Mouse (Mus musculus) thymus, postnatal 25 days (tissue): ENCODE data around the gene Hist1h4d.
"Not testable (repeated sequence)": the region's sequence is repeated elsewhere in the genome, so short reads cannot be mapped to it uniquely, and the experiment has no call there.

Source experiments
- DNase-seq: peaks from one replicate; pipeline ENCODE4 v3.0.0; 2022

Gene Hist1h4d

GRCm38 (mm10) chr13:23574546-23575170 lies 6.7 kb upstream of the Hist1h4d start:
- not testable (repeated sequence) for DNase-seq

- peak; percentile 65 for DNase-seq
Measured at GRCm38 (mm10) chr13:23575271-23575851, 6.0 kb upstream of the Hist1h4d start, which contains the start of gene Hist1h3d. Hist1h3d (plus strand) TSS chr13:23575763.

- peak; percentile 38 for DNase-seq
Measured at GRCm38 (mm10) chr13:23575864-23576313, 5.5 kb upstream of the Hist1h4d start.

GRCm38 (mm10) chr13:23576351-23576881 lies 5.0 kb upstream of the Hist1h4d start:
- DNase-seq = no peak

- no peak for DNase-seq
Measured at GRCm38 (mm10) chr13:23576906-23577639, 4.3 kb upstream of the Hist1h4d start.

- DNase-seq = no peak
Measured at GRCm38 (mm10) chr13:23577835-23578234, 3.6 kb upstream of the Hist1h4d start.

GRCm38 (mm10) chr13:23582219-23583056 lies 1.0 kb downstream of the Hist1h4d start:
- no peak for DNase-seq

GRCm38 (mm10) chr13:23583387-23584068 lies 2.1 kb downstream of the Hist1h4d start:
- DNase-seq = no peak

- peak; percentile 33 for DNase-seq
Measured at GRCm38 (mm10) chr13:23584331-23584730, 2.9 kb downstream of the Hist1h4d start.

GRCm38 (mm10) chr13:23585029-23585441 lies 3.6 kb downstream of the Hist1h4d start:
- DNase-seq = peak; percentile 79

GRCm38 (mm10) chr13:23585442-23586098 lies 4.2 kb downstream of the Hist1h4d start:
- peak; percentile 84 for DNase-seq

GRCm38 (mm10) chr13:23586099-23586939 lies 4.9 kb downstream of the Hist1h4d start:
- DNase-seq = peak; percentile 27

GRCm38 (mm10) chr13:23586940-23587225 lies 5.5 kb downstream of the Hist1h4d start:
- DNase-seq = no peak

- no peak for DNase-seq
Measured at GRCm38 (mm10) chr13:23591206-23591605, 9.8 kb downstream of the Hist1h4d start.

GRCm38 (mm10) chr13:23591886-23592285 lies 10.5 kb downstream of the Hist1h4d start:
- not testable (repeated sequence) for DNase-seq

- DNase-seq = no peak
Measured at GRCm38 (mm10) chr13:23592614-23593013, 11.2 kb downstream of the Hist1h4d start.

GRCm38 (mm10) chr13:23593051-23593770 lies 11.8 kb downstream of the Hist1h4d start:
- DNase-seq = no peak

- no peak for DNase-seq
Measured at GRCm38 (mm10) chr13:23595185-23595584, 13.8 kb downstream of the Hist1h4d start.

GRCm38 (mm10) chr13:23595622-23596372 lies 14.4 kb downstream of the Hist1h4d start:
- no peak for DNase-seq
